Mouse (Mus musculus): ENCODE results near the gene Sipa1.

The Sipa1 gene

GRCm38 (mm10) chr19:5608707-5609106 lies 54.8 kb downstream of the Sipa1 start:
- TF ChIP-seq GATA4 (IDR thresholded peaks at IDR 0.05; ENCODE audit: insufficient replicate concordance, low read length) = no peak

GRCm38 (mm10) chr19:5607705-5608410 lies 55.6 kb downstream of the Sipa1 start:
- TF ChIP-seq GATA4 (IDR thresholded peaks at IDR 0.05; ENCODE audit: insufficient replicate concordance, low read length) = no peak

- TF ChIP-seq GATA4 (IDR thresholded peaks at IDR 0.05; ENCODE audit: insufficient replicate concordance, low read length) = no peak
These were observed 57.3 kb downstream of the Sipa1 start for GRCm38 (mm10) chr19:5606196-5606595.

- no peak for TF ChIP-seq GATA4 (IDR thresholded peaks at IDR 0.05; ENCODE audit: insufficient replicate concordance, low read length)
These were observed 58.4 kb downstream of the Sipa1 start for GRCm38 (mm10) chr19:5605126-5605525.

GRCm38 (mm10) chr19:5603664-5604063 lies 59.8 kb downstream of the Sipa1 start:
- no peak for TF ChIP-seq GATA4 (IDR thresholded peaks at IDR 0.05; ENCODE audit: insufficient replicate concordance, low read length)

- TF ChIP-seq GATA4 (IDR thresholded peaks at IDR 0.05; ENCODE audit: insufficient replicate concordance, low read length) = no peak
These were observed 61.6 kb downstream of the Sipa1 start, which contains the start of gene Rnaseh2c for GRCm38 (mm10) chr19:5601752-5602541. Gene Rnaseh2c (plus strand): TSS chr19:5601873.
